Mouse (Mus musculus): Measurements from ENCODE around the gene Cdk17.

Cdk17 gene

DNA sequence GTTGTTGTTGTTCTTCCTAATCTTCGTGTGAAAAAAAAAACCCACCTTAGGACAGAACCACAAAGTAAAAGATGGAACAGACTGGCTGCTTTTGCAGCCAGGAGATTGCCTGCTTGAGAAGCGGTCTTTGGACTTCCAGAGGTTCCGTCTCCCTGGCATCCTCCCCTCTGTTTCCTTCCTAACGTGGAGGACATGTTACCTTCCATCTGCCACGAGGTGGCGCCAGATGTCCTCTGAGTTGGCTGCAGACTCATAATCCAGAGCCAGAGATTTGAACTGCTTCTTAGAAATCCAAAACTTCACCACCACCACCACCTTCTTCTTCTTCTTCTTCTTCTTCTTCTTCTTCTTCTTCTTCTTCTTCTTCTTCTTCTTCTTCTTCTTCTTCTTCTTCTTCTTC is 131.2 kb downstream of the Cdk17 start:
- peak; percentile 80 for DNase-seq

DNA sequence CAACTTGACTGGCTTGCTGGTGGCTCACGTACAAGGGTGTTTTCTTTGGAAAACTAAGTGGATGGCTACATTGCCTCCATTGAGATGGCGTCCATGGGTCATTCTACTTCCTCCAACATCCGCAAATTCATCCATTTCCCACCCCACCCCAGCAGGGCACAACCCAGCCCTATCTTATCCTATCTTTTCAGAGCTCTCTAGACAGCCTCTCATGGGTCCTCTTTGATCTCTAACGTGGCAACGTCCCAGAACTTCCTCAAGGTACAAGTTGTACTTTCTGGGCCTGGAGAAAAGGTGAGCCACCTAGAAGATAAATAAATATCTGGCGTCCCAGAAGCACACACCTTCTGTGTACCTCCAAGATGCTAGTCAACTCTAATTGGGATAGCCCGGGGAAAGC is 132.9 kb downstream of the Cdk17 start:
- DNase-seq, result no peak

GRCm38 (mm10) chr10:93294547-93295219 is 134.0 kb downstream of the Cdk17 start:
- DNase-seq, result peak; percentile 35

GRCm38 (mm10) chr10:93297774-93298173 is 137.1 kb downstream of the Cdk17 start:
- no peak for DNase-seq

DNA sequence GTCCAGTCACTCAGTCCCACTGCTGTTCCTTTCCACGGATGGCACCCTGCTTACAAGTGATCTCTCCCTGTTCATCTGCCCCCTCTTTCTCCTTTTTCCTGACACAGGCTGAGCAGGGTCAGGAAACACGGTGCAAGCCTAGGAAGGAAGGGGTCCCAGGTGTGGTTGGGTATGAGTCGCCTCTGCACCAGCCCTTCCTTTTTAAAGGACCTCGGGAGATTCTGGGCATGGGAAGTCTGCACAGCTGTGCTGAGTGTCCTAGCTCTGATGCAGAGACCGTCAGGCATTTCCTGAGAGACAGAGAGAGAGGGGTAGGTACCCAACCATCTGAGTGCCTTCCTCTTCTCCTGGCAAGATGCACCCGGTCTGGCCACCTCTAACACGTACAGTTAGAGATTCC is 137.5 kb downstream of the Cdk17 start:
- no peak for DNase-seq

DNA sequence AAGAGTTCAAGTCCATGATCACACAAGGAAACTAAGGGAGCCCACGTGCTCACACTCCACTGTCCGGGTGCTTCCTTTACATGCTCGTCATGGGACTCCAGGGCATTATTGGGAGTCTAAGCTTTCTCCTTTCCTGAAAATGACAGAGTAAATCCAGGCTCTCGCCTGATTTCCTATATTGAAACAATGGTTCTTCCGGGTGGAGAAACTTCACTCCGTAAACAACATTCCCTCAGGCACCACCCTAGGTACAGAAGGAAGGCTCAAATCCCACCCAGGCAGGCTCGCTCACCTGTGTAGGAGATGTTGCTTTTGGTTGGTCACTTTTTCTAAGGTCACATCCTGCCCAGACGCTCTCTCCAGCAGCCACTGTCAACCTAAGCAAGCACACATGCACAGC is 141.2 kb downstream of the Cdk17 start:
- no peak for DNase-seq

DNA sequence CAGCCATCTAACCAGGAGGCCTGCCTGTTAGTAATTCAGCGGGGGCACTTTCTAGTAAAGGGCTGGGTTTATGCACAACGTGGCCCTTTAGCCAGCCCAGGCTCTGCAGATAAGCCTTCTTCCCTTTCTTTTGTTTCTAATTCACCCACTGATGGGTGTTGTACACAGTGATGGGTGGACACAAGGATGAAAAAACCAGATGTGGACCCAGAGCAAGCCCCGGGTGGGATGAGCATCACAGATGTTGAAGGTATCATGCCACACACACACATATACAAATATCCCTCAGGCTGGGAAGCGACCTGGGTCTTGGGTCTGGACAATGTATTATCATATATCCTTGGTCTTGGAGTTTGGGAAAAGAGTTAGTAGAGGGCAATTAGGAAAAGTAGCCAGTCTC is 142.6 kb downstream of the Cdk17 start:
- DNase-seq, result no peak

- no peak for DNase-seq
Observed at GRCm38 (mm10) chr10:93305946-93306345, 145.3 kb downstream of the Cdk17 start.

GRCm38 (mm10) chr10:93306367-93306766 is 145.7 kb downstream of the Cdk17 start:
- no peak for DNase-seq

DNA sequence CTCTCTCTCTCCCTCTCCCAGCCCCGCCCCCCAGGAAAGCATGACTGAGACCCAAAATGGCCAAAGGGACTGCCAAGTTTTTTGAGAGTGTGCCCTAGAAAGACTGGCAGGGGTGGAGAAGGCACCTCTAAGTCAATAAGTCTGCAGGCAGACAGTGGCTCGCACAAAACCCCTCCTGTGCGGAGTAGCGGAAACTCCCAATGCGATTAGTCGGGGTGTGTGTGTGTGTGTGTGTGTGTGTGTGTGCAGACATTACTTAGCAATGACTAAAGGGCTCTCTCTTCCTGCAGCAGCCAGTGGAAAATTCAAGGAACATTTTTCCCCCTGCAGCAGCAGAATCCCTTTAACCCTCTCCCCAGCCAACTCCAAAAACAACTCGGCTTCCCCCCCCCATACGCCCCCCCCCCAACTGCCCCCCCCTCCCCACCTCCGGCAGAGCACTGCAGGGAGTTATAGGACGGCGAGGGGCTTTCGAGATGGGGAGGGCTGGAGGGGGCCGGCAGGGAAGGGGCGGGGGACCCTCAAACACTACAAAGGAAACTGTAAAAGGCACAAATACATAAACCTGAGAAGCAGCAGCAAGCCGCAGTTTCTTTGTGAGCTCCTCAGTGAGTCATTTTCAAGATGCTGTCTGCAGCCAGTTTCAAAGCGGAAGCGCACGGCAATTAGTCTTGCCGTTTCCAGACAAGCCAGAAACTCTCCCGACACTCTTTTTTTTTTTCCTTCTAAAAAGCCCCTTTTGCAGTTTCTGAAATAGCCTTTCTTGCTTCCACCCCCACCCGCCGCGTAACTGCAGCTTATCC is 148.7 kb downstream of the Cdk17 start:
- DNase-seq, result peak; percentile 53

DNA sequence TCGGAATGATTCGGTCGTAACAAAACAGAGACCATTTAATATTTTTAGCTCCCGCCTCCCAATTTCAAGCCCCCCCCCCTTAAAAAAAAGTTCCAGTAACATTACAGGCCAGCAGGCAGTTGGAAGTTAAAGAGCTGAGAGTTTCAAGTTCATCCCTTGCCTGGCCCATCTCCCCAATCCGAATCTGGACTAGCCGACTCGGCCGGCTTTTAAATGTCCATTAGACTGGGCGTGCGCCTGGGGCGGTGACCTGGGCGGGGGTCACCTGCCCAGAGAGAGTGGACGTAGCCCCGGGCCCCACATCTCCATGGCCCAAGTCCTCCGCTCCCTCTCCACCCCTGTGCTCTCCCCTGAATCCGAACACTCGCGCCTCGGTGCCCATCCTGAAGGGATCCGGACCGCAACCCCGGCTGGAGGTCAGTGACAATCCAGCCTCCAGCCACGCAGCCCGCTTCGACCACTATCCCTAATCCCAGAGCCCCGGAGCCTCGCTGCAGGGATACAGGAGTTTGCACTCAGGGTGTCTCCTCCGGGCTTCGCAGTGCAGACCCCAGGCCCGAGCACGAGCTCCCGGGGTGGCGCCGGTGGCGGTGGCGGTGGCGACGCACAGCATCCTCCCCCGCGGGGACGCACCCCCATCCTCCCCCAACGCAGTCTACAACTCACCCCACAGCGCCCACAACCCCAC is 149.4 kb downstream of the Cdk17 start:
- no peak for DNase-seq

DNA sequence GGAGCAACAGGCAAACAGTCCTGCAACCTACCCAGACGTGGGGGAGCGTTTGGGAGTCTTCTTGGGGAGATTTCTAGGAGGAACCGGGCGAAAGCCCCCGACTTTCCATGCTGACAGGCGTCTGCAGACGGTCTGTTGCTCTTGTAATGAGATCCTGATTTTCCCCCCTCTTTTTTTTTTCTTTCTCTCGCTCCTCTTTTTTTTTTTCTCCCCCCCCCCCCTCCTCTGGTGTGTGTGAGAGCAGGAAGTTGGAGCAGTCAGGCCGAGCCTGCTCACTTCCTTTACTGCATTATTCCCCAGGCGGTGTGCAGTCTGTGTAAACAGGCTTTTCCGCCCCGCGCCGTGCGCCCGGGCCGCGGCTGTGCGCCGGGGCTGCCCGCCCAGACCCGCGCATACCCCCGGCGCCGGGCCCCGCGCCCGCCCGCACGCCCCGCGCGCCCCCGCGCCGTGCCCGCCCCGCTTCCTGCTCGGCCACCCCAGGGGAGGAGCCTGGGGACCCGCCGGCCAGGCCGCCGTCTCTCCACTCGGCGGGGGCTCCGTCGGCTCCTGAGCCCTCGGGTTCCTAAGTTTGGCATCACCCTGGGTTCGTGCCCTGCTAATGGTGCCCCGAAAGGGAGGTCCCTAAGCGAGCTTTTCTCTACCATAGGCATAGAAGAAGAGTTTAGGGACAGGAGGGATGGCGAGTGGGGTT is 150.2 kb downstream of the Cdk17 start, which contains the start of gene Elk3:
Gene Elk3 (minus strand): TSS at position 415 of the 691 bp plus-strand sequence.
- DNase-seq, result peak; percentile 38

DNA sequence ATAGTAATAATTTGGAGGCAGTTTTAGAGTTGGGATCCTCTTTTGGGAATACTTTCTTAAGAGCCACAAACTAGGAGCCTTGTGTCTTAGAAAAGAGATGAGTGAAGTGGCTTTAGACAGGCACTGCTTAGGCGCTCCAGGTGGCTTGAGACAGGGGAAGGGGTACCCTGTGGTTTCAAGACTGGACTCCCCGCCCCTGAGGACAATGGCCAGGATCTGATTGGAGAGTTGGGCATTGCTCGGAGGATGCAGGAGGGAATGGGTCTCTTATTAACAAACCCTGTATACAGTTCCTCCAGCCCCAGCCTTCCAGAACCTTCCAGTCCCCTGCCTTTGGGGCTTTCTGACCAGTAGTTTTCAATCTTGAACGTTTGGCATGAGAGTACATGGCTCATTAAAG is 150.9 kb downstream of the Cdk17 start:
- no peak for DNase-seq
